Mouse (Mus musculus) cerebellum, adult 2 months (tissue): ENCODE measurements around the gene Setd7.

Source experiments
- CTCF ChIP-seq: fragments of 200-500 bp; IDR thresholded peaks from 2 replicates; pipeline ENCODE4 v1.5.1; 2011; ENCODE audit warnings: low read depth, mild to moderate bottlenecking, control low read depth, low read length, moderate library complexity, borderline replicate concordance; ENCODE audit not compliant: insufficient read depth
- POLR2A ChIP-seq: fragments of 200-500 bp; IDR thresholded peaks from 2 replicates; pipeline ENCODE4 v1.6.1; 2011; ENCODE audit warnings: low read length, control low read depth, borderline replicate concordance; ENCODE audit not compliant: insufficient read depth

- TF ChIP-seq POLR2A (no peak), CTCF (no peak)
Observed at GRCm38 (mm10) chr3:51490088-51490753, 70.5 kb downstream of the Setd7 start.
